Mouse (Mus musculus): Measurements from ENCODE around the gene Irf3.

Irf3 gene

GRCm38 (mm10) chr7:44974383-44975116 lies 22.9 kb upstream of the Irf3 start, which contains the start of gene Cpt1c:
TSS of gene Cpt1c (minus strand) at chr7:44974851.
- DNase-seq (ENCODE audit: low read depth), result no peak

- no peak for DNase-seq (ENCODE audit: low read depth)
These were observed 22.4 kb upstream of the Irf3 start for GRCm38 (mm10) chr7:44975117-44975419.

GRCm38 (mm10) chr7:44978300-44978699 lies 19.1 kb upstream of the Irf3 start:
- DNase-seq (ENCODE audit: low read depth), result no peak

- DNase-seq (ENCODE audit: low read depth), result no peak
These were observed 15.9 kb upstream of the Irf3 start for GRCm38 (mm10) chr7:44981539-44981938.

GRCm38 (mm10) chr7:44983085-44983484 lies 14.4 kb upstream of the Irf3 start:
- DNase-seq (ENCODE audit: low read depth), result peak; percentile 91

- DNase-seq (ENCODE audit: low read depth), result no peak
These were observed 13.3 kb upstream of the Irf3 start for GRCm38 (mm10) chr7:44983944-44984832.

- no peak for DNase-seq (ENCODE audit: low read depth)
These were observed 12.6 kb upstream of the Irf3 start for GRCm38 (mm10) chr7:44984833-44985164.

GRCm38 (mm10) chr7:44985595-44986191 lies 11.8 kb upstream of the Irf3 start:
- peak; percentile 62 for DNase-seq (ENCODE audit: low read depth)

GRCm38 (mm10) chr7:44986192-44986878 lies 11.1 kb upstream of the Irf3 start, which contains the start of gene Prmt1:
TSS of gene Prmt1 (minus strand) at chr7:44986568.
- DNase-seq (ENCODE audit: low read depth), result peak; percentile 100

- DNase-seq (ENCODE audit: low read depth), result no peak
These were observed 10.3 kb upstream of the Irf3 start for GRCm38 (mm10) chr7:44986879-44987718.

- DNase-seq (ENCODE audit: low read depth), result no peak
These were observed 776 bp upstream of the Irf3 start for GRCm38 (mm10) chr7:44996672-44997071.

GRCm38 (mm10) chr7:44997940-44998428 lies 536 bp downstream of the Irf3 start:
- no peak for DNase-seq (ENCODE audit: low read depth)

- DNase-seq (ENCODE audit: low read depth), result peak; percentile 44
These were observed 1.1 kb downstream of the Irf3 start, which contains the start of gene Bcl2l12 for GRCm38 (mm10) chr7:44998501-44998955. TSS of gene Bcl2l12 (minus strand) at chr7:44998712.

- DNase-seq (ENCODE audit: low read depth), result no peak
These were observed 2.3 kb downstream of the Irf3 start for GRCm38 (mm10) chr7:44999753-45000152.

GRCm38 (mm10) chr7:45000539-45001114 lies 3.2 kb downstream of the Irf3 start:
- no peak for DNase-seq (ENCODE audit: low read depth)

GRCm38 (mm10) chr7:45002440-45002839 lies 5.0 kb downstream of the Irf3 start:
- DNase-seq (ENCODE audit: low read depth), result no peak

- DNase-seq (ENCODE audit: low read depth), result no peak
These were observed 7.1 kb downstream of the Irf3 start for GRCm38 (mm10) chr7:45004546-45004945.

- DNase-seq (ENCODE audit: low read depth), result no peak
These were observed 8.0 kb downstream of the Irf3 start for GRCm38 (mm10) chr7:45005321-45005992.

- DNase-seq (ENCODE audit: low read depth), result no peak
These were observed 9.1 kb downstream of the Irf3 start for GRCm38 (mm10) chr7:45006503-45006902.

- DNase-seq (ENCODE audit: low read depth), result no peak
These were observed 9.7 kb downstream of the Irf3 start for GRCm38 (mm10) chr7:45007141-45007540.

Data from naive thymus-derived CD4-positive, alpha-beta T cell, adult 2 months (primary cell).